Mouse (Mus musculus) liver, postnatal 0 days (tissue): ENCODE data around the gene Bcas2.

Source experiments
- CTCF ChIP-seq: sonication (generic); IDR thresholded peaks from 2 replicates; pipeline ENCODE4 v1.5.1; 2016; ENCODE audit warnings: antibody characterized with exemption, low read depth
- EP300 ChIP-seq: IDR thresholded peaks from 2 replicates; pipeline ENCODE4 v1.6.1; 2016; ENCODE audit warnings: antibody characterized with exemption, low read depth, mild to moderate bottlenecking

DNA sequence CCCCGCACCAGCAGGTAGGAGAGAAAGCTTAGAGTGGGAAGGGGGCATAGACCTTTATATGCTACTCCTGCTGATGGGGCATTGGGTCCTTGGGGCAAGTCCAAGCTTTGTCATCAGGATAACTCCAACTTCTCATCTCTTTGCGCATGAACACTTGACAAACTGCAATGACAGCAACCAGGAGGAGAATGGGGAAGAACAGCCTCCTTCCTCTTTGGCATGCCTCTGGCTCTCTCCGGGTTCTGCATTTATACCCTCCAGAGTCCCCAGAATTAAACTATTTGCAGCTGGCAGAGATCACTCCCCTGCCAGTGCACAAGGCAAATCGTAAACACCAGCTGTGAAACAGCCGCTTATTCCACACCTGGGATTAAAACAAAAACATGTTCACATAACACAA is 42.1 kb downstream of the Bcas2 start:
- no peak for TF ChIP-seq CTCF
- no peak for TF ChIP-seq EP300
